10 mouse cellular contexts compared by ENCODE assay signal in the genomic region with DNA sequence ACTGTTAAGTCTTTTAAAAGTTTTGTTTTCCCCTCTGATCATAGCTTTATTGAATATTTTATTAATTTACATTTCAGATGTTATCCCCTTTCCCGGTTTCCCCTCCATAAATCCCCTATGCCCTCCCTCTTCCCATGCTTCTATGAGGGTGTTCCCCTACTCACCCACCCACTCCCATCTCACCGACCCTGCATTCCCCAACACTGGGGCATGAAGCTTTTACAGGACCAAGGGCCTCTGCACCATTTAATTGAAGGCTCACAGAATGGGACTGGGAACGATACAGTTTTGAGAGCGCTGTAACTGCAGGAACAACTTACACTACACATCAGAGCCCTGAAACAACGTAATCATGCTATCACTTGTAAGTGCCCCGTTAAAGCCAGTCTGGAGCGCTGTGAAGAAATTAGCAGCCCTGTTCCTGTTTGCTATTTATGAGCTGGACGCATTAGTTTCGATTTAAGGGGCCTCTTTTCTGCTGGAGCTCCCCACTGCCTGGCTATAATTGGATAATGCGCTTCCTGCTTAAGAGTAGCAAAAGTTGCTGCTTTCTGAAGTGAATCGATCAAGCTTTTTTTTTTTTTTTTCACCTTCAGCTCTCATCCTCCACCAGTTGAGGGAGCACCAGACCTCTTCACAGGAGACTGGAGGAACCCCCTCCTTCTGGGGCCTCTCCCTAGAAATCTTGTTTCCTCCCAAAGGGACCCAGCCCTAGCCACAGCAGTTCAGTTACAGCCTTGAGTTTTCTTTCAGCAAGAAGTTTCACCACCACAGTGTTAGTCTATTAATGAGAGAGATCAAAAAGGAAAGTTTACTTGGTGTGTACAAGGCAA.
DNase-seq lines count a peak whose midpoint lies in the region; ATAC-seq and TF ChIP-seq lines count a peak whose summit lies in the region.
"Had no signal": no experiment of that assay in that cellular context is flagged by ENCODE, and none has a peak within 500 bp of the region (broad histone marks: within the 10 kb centered on the region; RNA-seq: fewer than 3 reads in every experiment).

No protein-coding gene starts in this region.

- no peaks in the 10 kb centered on the region for H3K79me2 ChIP-seq in C2C12 (ENCODE audit: control insufficient read depth, insufficient read depth)

- no peaks in the 10 kb centered on the region for H3K79me3 ChIP-seq in C2C12 (ENCODE audit: low read depth)

- 12% methylated on average over 11 of the region's 11 CpGs for WGBS in embryonic facial prominence, embryonic 13.5 days
- 16% methylated on average over 11 of the region's 11 CpGs for WGBS in intestine, embryonic 14.5 days
- 21% methylated on average over 11 of the region's 11 CpGs for WGBS in neural tube, embryonic 13.5 days

- H3K4me2 ChIP-seq in embryonic facial prominence, embryonic 13.5 days = peak overlapping the region; percentile 59
- peak overlapping the region; percentile 48 for H3K4me2 ChIP-seq in intestine, embryonic 14.5 days (ENCODE audit: low read length)
- H3K4me2 ChIP-seq in neural tube, embryonic 13.5 days = peak overlapping the region; percentile 49

- no peaks in the 10 kb centered on the region for H3K27me3 ChIP-seq in C2C12 (ENCODE audit: control insufficient read depth, insufficient read depth, insufficient read length)
- peaks cover 2% of the 10 kb centered on the region; the same call in 1 of the 2 replicates for H3K27me3 ChIP-seq in embryonic facial prominence, embryonic 13.5 days
- H3K27me3 ChIP-seq in intestine, embryonic 14.5 days (replicated peaks; ENCODE audit: control insufficient read depth, insufficient read depth, low read length) = no peaks in the 10 kb centered on the region
- H3K27me3 ChIP-seq in neural tube, embryonic 13.5 days = 0 out of 2 replicates have a peak, but pooled peaks cover 3% of the 10 kb centered on the region

- no peak overlapping the region for H3K4me3 ChIP-seq in C2C12 (ENCODE audit: insufficient read depth, poor library complexity, severe bottlenecking)
- peak overlapping the region; percentile 45 for H3K4me3 ChIP-seq in embryonic facial prominence, embryonic 13.5 days
- peak overlapping the region; percentile 27 for H3K4me3 ChIP-seq in intestine, embryonic 14.5 days (ENCODE audit: low read depth, low read length)
- H3K4me3 ChIP-seq in neural tube, embryonic 13.5 days = peak overlapping the region; percentile 21; the same call in 1 of the 2 replicates

- TF ChIP-seq CTCF in C2C12 (IDR thresholded peaks at IDR 0.05; ENCODE audit: control insufficient read depth, insufficient read depth, insufficient read length) = no peak

- peak overlapping the region; percentile 18 for H3ac ChIP-seq in C2C12 (ENCODE audit: control insufficient read depth, insufficient read length, low read depth)

- H3K9ac ChIP-seq in embryonic facial prominence, embryonic 13.5 days = peak overlapping the region; percentile 49; the same call in 1 of the 2 replicates
- peak overlapping the region; percentile 32; the same call in 1 of the 2 replicates for H3K9ac ChIP-seq in intestine, embryonic 14.5 days (ENCODE audit: low read length)
- H3K9ac ChIP-seq in neural tube, embryonic 13.5 days = peak overlapping the region; percentile 31; the same call in 1 of the 2 replicates
- H3K9ac ChIP-seq: liver, embryonic 14.5 days had no signal

- intact Hi-C loops in gastrocnemius, postnatal 36 days (cut with DNase I) = no loop called here

- no peaks in the 10 kb centered on the region for H3K36me3 ChIP-seq in C2C12 (ENCODE audit: control insufficient read depth, insufficient read depth)
- H3K36me3 ChIP-seq in embryonic facial prominence, embryonic 13.5 days = no peaks in the 10 kb centered on the region
- no peaks in the 10 kb centered on the region for H3K36me3 ChIP-seq in intestine, embryonic 14.5 days (ENCODE audit: control insufficient read depth, insufficient read depth, low read length)
- H3K36me3 ChIP-seq in neural tube, embryonic 13.5 days = no peaks in the 10 kb centered on the region

- no peak overlapping the region for H3K27ac ChIP-seq in embryonic facial prominence, embryonic 13.5 days
- no peak overlapping the region for H3K27ac ChIP-seq in intestine, embryonic 14.5 days (ENCODE audit: low read depth)
- no peak overlapping the region for H3K27ac ChIP-seq in neural tube, embryonic 13.5 days (replicated peaks)
- H3K27ac ChIP-seq: liver, embryonic 14.5 days had no signal

- peak; percentile 72; the same call in 1 of the 2 replicates for ATAC-seq in embryonic facial prominence, embryonic 13.5 days (ENCODE audit: insufficient number of reproducible peaks, insufficient read depth, low FRiP score, low TSS enrichment, low read depth)
- peak; percentile 72 for ATAC-seq in intestine, embryonic 14.5 days (replicated peaks; ENCODE audit: low FRiP score, low TSS enrichment, low read depth)
- ATAC-seq in neural tube, embryonic 13.5 days (ENCODE audit: low read depth) = peak; percentile 70; the same call in 1 of the 2 replicates
- ATAC-seq: Patski had no signal

- H3K4me1 ChIP-seq in embryonic facial prominence, embryonic 13.5 days = peaks cover 8% of the 10 kb centered on the region; the same call in 1 of the 2 replicates
- H3K4me1 ChIP-seq in intestine, embryonic 14.5 days (replicated peaks; ENCODE audit: control insufficient read depth, insufficient read depth, low read length) = no peaks in the 10 kb centered on the region
- H3K4me1 ChIP-seq in neural tube, embryonic 13.5 days (replicated peaks) = peaks cover 22% of the 10 kb centered on the region

- H3K9me3 ChIP-seq in embryonic facial prominence, embryonic 13.5 days = no peaks in the 10 kb centered on the region
- H3K9me3 ChIP-seq in intestine, embryonic 14.5 days (ENCODE audit: control insufficient read depth, low read length) = no peaks in the 10 kb centered on the region
- no peaks in the 10 kb centered on the region for H3K9me3 ChIP-seq in neural tube, embryonic 13.5 days

- peak; percentile 5 for DNase-seq in gastrocnemius, postnatal 10 days
- DNase-seq in gastrocnemius, postnatal 36 days = no peak
- DNase-seq in intestine, embryonic 14.5 days (ENCODE audit: low spot score) = peak; percentile 57
- DNase-seq in ovary, adult 18-20 months (ENCODE audit: low spot score) = no peak
- DNase-seq in gastrocnemius, adult 8-10 months (ENCODE audit: low spot score in 2 of 2) = no peak

TF ChIP-seq in C2C12, 6 proteins besides CTCF, POLR2A, EP300 and RAD21:
- TF ChIP-seq MYOG (IDR thresholded peaks at IDR 0.05; ENCODE audit: control insufficient read depth, extremely low read depth, insufficient read length) (no peak), FOSL1 (IDR thresholded peaks at IDR 0.05; ENCODE audit: insufficient read depth, low read length, poor library complexity, severe bottlenecking) (no peak), CEBPB (IDR thresholded peaks at IDR 0.05; ENCODE audit: low read depth) (no peak), USF1 (IDR thresholded peaks at IDR 0.05; ENCODE audit: low read depth) (no peak), MYOD1 (IDR thresholded peaks at IDR 0.05; ENCODE audit: control insufficient read depth, insufficient read length, low read depth) (no peak), MAX (IDR thresholded peaks at IDR 0.05) (no peak)

Comparison
In these comparisons a context has a peak if more than half of its experiments do, and no peak if none do; other contexts are left out.
1. DNase-seq: peak in gastrocnemius, postnatal 10 days (single experiment) and intestine, embryonic 14.5 days (single experiment); none in gastrocnemius, postnatal 36 days (0 of 2), ovary, adult 18-20 months (single experiment) and gastrocnemius, adult 8-10 months (0 of 2).
2. Peak in every context shown above with its lines, with median percentiles within 50 percentile points of each other: ATAC-seq, H3K4me2 ChIP-seq and H3K9ac ChIP-seq.